Mouse (Mus musculus): Measurements from ENCODE around the gene Banf2.

Gene Banf2

DNA sequence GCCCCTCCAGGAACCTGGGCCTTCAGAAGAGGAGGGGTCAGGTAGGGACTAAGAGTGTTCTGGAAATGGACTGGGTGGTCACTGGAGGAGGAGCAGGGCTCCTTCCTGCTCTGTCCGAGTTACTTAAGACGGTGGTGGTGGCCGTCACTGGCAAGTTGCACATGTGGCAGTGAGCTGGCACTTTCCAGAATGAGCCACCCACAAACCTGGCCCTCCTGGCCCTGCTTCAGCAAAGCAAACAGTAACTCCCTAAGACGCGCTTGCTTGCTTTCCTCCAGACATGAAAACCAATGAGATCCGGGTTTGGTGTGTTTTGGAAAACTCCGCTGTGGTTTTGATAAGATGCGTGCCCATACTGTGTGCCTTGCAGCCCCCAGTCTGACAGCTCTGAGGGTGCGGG lies 7.5 kb upstream of the Banf2 start:
- DNase-seq (ENCODE audit: low read depth), result no peak

DNA sequence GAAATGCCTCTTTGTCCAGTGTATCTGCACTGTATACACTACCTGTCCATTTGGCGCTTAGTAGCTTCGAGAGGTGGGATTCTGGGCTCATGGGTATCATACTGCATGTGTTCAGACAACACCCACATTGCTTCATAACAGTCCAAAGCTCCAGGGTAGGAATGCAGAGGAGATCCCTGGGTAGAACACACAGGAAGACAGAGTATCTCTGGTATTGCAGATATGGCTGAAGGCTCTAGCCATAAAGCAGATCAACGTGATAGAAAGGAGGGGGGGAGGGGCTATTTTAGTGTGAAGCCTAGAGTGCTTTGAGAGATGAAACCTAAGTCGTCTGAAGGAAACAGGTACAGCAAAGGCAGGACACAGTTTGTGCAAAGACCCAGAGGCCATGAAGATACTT lies 6.4 kb upstream of the Banf2 start:
- no peak for DNase-seq (ENCODE audit: low read depth)

DNA sequence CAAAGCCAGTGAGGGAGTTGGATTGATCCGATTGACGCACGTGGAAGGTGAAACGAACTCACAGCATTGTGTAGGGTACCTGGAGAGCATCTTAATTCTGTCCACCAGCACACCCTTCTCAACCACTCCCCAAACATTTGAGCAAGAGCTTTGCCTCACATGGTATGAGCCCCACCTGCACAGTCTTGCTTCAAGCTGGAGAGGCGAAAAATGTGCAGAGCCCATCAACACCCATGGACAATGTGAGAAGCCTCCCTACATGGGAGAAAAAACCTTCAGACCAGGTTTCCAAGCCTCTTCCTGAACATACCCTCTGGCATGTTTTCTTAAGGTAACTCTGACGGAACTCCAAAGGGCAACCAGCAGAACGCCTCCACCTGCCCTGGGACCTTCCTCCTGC lies 2.1 kb upstream of the Banf2 start:
- no peak for DNase-seq (ENCODE audit: low read depth)

DNA sequence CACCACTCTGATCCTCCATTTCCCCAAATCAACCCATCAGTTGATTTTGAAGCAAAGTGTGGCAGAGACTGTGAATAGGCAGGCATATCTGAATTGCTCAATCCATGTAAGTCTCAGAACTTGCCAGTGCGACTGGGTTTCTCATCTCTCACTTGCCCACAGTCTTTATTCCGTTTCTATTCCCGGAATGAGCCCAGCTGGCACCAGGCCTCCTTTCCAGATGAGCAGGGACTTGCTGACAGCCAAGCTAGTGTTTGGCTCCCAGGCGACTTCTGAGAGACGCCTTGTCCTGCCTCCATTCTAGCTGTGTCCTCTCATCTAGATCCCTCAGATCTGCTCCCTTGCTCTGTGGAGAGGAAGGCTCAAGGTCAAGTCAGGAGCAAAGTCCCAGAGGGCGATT lies 11.9 kb downstream of the Banf2 start:
- DNase-seq (ENCODE audit: low read depth), result peak; percentile 9

DNA sequence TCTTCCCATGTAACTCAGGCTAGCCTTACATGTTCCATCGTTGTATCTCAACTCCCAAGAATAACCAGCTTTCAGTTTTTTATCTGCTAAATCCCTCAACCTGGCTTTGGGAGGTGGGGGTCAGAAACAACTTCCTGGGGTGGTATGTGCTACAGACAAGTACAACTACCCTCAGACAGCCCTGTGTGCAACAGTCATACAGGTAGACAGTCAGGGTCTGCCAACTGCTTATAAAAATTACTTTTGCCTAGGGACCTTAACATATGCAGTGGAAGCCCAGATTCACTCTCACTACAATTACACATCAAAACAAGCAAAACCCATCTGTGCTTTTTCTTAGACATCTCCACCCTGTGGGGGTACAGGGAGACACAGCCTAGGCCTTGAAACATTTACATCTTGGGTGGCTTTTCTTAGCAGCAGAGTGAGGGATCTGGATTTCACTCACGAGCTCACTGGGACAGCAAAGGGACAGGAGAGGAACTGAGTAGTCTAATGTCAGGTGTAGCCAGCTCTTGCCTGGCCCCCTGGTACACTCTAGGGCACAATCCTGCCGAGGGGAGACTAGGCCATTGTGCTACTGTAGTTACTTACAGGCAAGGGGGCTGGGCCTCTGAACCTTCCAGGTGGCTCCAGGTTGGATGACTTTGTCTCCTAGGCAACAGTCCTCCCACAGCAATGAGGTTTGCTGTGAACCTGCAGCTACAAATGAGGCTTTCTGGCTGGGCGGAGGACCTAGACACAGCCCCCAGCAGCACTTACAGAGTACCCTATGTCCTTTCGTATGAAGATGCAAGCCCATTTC lies 13.1 kb downstream of the Banf2 start:
- no peak for DNase-seq (ENCODE audit: low read depth)

DNA sequence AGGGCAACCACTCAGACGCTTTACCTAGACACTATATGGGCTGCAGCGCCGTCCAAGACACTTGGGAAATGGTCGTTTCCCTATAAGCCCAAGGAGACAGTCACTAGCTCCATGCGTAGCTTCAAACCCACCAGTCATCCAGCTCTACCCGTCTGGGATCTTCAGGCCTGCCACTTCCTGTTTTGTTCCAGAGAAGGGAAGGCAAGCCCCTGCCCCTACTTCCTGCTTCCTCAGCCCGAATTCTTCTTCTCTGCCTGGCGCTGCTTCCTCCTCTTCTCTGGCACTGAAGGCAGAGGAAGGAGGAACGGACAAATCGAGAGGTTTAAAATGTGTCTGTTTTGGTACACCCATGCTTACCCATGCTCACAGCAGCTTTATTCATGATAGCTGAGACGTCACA lies 14.1 kb downstream of the Banf2 start:
- DNase-seq (ENCODE audit: low read depth), result no peak

DNA sequence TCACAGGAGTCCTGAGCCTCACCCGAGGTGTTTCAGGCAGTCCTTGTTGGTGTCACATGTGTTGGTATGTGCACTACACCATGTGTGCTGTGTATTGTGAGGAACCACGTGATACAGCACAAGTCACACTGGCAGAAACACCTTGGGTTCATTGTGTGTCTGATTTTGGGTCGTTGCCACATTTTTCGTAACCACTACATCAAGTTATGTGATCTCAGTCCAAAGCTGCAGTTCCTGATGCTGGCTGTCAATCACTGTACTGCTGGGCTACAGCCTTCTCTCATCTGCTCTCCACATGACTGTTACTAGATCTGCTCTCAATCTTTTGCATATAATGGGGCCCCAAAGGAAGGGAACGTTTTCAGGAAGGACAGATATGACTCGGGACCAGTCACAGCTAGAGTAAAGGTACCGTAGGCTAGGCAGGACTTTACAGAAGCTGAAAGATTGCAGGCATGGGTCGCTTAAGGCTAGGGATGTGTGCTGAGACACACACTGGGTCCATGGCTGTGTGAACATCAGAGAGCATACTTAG lies 17.4 kb downstream of the Banf2 start:
- DNase-seq (ENCODE audit: low read depth), result peak; percentile 52

DNA sequence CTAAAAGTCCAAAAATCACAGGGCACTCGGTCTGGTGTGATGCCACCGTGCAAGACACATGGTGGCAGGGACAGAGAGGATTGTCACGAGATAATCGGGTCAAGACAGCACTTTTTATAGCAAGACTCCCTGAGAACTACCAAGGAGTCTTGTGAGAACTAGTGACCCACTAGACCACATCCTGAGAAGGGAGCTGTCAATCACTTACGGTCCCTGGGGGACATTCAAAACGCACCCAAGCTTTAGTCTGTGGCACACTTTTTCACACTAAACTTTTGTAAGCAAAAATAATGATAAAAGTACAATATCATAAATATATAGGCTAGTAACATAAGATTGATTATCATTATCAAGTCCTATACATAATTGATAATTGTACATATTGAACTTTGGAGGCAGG lies 18.0 kb downstream of the Banf2 start:
- no peak for DNase-seq (ENCODE audit: low read depth)

DNA sequence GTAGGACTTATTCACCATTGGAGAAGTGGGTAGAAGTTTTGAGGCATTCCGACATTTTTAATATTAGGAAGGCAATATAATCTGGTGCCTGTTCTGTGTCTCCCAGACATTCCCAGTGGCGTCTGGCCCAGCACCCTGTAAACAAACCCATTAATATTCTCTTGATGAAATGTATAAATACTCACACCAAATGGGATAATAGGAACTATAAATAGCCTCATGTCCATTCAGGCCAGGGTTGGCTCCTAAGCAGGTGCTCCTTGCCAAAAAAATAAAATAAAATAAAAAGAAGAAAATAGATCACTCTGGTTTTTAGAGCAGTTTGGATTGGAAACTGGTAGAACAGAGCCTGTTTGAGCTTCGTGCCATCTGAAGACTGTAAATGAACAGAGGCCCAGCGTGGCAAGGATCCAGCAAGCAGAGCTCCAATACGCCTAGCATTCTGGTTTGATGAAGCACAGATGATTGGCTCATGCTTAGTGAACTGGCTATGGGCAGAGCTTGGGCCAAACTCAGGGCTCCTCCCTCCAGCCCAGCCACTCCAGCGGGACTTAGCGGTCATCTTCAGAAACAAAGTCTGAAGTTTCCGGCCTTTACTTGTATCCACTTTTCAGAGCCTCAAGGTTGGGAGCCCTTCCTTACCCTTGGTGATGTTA lies 19.7 kb downstream of the Banf2 start:
- peak; percentile 63 for DNase-seq (ENCODE audit: low read depth)

DNA sequence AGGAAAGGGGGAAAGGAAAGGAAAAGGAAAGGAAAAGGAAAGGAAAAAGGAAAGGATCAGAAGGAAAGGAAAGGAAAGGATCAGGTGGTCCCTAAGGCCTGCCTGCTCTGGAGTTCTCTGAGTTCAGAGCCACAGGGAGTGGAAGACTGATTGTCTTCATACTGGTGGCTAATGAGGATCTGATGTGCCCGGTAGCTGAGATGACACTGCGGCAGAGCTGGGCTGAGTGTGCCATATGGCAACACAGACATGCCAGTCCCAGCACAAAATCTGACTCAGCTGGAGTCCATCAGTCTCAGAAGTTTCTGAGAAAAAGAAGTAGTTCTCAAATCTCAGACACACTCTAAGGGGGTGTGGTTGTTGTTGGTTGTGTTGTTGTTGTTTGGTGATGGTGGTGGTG lies 24.9 kb downstream of the Banf2 start:
- DNase-seq (ENCODE audit: low read depth), result no peak

DNA sequence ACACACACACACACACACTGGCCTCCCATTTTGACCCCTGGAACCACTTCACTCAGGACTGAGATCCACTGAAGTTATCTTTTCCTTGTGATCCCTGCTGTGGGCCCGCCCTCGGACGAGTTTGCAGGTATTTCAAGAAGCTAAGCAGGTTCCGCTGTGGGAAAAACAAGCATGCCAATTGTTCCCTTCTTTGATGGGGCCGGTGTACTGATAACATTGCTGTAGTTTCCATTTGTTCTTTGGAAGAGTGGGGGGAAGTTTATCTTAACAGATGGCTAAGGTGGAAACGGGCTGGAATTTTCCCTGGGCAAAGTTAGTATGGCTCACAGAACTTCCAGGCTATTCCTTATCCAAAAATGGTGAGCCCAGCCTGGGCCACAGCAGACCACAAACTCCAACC lies 28.8 kb downstream of the Banf2 start:
- DNase-seq (ENCODE audit: low read depth), result no peak

DNA sequence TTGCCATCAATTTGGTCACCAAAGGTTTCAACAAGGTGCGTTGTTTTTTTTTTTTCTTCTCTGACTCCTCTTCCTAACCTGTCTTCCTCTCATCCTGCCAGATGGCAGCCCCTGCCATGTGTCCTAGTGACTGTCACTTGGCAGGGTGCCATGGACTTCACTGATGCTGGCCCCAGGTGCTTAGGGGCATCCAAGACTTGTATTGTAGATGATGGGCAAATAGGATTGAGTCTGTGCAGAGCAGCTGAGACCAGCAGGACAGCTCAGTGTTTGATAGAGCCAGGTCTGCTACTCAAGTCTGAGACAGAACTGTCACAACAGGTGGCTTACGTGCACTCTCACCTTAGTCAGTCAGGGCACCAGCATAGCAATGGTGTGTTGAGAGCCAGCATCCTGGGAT lies 32.6 kb downstream of the Banf2 start:
- no peak for DNase-seq (ENCODE audit: low read depth)

DNA sequence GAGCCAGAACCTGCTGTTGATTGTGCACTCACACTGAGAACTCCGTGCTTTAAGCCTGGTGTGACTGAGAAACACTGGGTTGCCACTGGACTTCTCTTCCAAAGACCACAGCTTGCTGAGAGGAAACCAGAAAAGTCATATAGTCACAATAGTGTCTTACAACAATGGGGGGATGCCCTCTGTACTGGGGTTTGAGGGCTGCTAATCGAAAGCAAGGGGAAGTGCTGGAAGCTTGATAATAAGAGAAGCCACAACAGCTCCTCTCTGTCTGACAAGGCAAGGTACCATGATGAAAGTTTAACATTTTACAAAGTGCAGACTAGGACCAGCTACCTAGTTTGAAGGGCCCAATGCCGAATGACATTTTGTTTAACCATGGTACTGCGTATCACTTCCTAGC lies 36.8 kb downstream of the Banf2 start:
- DNase-seq (ENCODE audit: low read depth), result no peak

DNA sequence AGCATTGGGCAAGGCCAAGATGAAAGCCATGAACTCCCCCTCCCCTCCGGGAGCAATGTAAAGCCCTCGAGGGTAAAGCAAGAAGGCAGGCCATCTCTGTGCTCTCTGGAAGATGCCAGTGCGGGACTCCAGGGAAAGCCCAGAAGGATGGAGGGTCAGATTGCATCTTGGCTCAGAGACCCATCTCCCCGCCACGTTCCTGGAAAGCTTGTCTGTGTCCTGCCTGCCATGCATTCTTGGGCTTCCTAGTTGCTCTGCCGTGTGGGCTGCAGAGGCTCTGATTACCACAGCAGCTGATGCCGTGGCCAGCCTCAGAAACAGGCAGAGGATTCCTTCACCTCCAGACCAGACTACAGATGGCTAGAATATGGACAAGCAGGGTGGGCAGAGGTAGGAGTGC lies 37.6 kb downstream of the Banf2 start:
- peak; percentile 43 for DNase-seq (ENCODE audit: low read depth)

DNA sequence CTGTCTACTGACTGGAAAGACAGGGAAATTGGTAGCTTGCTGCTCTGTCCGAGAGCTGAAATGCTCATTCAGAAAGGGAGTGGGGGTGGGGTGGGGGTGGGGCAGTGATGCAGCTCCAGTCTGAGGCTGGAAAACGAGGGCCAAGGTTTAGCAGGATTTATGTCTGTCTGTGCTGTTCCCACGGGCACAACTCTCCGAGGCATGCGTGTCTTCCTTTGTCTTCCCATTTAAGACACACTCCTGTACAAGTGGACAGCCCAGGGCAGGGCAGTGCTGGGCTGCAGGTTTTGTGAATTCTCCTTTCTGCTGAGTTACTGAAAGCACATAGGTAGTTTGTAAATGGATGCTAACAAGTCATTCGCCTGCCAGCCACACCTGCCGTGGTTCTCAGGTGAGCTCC lies 39.8 kb downstream of the Banf2 start:
- no peak for DNase-seq (ENCODE audit: low read depth)

DNA sequence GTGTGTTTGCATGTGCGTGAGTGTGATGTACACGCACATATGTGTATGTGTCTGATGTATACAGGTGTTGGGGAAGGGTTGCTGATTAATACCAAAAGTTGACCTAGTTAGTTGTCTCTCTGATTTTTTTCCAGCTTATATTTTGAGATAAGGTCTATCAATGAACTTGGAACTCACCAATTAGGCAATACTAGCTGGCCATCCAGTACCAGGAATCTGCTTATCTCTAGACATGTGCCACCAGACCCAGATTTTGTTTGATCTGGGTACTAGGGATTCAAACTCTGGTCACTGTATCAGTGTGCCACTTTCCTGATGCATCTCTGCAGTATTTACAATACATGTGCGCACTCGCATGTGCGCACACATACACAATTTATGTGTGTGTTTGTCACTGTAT lies 41.2 kb downstream of the Banf2 start:
- DNase-seq (ENCODE audit: low read depth), result no peak

DNA sequence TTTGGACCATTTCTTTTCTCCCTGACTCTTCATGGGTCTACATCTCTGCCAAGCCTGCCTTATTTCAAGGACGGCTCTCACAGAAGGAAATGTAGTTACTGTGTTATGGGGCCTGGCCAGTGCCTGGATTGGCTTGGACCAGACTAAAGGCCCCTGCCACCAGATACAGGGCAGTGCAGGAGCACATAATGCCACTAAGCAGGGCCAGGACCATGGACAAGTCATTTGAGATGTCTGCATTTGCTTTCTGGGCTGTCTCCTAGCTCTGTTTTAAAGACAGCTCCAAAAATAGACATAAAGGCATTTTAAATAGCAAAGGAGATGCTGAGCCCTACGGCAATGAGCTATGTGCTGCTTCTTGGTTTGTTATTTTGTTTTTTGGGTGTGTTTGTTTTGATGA lies 43.8 kb downstream of the Banf2 start:
- peak; percentile 52 for DNase-seq (ENCODE audit: low read depth)

DNA sequence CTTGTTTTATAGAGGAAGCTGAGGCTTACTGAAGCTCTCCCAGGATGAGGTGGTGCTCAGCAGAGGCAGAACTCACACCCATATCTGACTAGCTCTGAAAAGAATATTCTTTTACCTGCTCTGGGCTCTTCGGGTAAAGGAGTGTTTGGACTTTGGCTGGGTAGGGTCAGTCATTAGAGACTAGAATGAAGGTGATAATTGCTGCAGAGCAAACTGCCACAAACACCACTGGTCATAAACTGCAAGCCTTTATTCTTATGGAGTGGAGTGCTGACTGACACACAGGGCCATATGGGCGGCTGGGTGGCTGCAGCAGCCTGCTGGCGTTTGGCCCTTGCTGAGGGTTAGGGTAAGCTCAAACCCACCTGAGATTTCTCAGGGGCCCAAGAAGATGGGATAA lies 46.0 kb downstream of the Banf2 start:
- DNase-seq (ENCODE audit: low read depth), result no peak

DNA sequence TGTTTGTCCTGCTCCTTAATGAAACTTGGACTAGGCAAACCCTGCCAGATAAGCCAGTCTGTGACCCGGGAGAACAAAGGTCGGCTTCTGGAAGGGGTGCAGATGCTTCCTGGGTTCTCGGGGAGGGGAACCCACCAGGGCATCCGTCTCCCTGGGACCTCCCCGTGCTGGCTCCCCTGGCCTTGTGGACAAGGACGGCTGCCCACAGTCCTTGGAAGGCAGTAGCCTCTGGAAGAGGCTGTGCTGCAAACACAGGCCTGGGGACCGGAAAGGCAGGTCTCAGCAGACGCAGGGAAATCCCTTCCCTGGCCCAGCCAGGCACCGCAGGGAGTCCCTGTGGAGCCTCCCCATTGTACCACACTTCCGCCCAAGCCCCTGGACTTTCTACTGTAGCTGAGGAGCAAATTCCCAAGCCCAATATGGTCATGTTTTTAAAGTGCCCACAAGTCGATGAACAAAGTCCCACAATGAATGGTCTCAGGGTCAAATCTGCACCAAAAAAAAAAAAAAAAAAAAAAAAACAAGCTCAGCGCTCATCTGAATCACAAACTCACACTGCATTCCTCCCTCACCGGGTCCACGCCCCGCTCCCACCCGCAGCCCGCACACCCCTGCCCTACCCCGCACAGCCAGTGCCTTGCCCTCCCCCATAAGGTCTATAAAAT lies 53.5 kb downstream of the Banf2 start:
- no peak for DNase-seq (ENCODE audit: low read depth)

DNA sequence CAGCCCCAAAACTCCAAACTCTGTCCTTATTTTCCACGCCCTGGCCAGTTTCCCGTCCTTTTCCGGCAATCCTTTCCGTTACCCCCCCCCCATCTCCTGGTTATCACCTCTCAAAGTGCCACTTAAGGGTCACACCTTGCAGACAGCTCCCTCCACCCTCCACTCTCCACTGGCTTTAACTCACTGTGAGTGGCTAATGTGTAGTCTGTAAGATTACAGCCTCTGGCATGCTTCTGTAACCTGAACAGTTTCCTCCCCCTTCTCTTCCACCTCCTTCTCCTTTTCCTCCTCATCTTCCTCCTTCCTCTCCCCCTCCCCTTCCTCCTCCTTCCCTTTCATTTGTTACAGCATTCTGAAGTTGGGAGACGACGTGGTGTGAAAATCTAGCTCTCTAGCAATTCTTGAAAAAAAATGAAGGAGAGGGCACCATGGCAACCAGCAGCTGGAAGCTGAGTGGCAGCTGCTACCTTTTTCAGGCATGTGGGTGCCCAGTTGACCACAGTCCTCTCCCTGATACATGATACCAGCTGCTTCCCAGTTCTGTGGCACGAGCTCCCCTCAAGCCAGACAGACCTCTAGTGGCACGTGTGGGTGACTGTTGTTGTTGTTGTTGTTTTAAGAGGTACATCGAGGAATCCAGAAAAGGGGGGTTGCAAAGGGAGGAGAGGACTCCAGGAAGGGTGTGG lies 55.2 kb downstream of the Banf2 start:
- DNase-seq (ENCODE audit: low read depth), result no peak

DNA sequence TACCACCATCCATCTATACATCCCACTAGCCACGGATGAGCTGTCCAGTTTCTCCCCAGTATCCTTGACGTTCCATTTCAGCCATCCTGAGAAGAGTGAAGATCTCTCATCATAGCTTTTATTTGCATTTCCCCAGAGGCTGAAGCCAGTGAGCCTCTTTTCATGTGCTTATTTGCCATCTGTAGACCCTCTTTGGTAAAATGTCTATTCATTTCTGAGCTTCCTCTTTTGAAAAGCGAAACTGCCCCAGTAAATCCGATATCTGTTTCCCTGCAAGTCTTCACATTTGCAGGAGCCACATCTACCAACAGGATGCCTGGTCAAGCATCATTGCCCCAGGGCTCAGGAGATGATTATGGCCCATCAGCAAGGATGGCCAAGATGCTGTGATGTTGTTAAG lies 59.9 kb downstream of the Banf2 start:
- no peak for DNase-seq (ENCODE audit: low read depth)

DNA sequence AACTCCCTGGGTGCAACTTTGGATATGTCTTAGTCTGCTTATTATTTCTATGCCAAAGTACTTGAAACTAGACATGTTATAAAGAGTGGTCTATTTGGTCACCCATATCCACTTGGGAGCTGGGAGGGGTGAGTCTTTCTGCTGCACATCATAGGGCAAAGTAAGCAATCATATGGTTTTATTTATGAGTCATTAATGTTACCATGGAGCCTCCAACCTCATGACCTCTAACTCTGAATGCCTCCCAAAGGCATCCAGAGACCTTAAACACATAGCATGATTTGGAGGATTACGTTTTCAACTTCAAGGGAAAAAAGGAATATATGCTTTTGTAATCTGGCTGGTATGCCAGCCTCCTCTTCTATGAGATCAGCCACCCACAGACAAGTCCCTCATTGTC lies 61.9 kb downstream of the Banf2 start:
- DNase-seq (ENCODE audit: low read depth), result peak; percentile 69
